Mouse (Mus musculus): ENCODE results near the gene Skint10. TPM values are rescaled to one million over a fixed set of nuclear protein-coding genes. Genes with fewer than 3 reads are reported as not detected.

Gene Skint10
- total RNA-seq (2021) = not detected

- intact Hi-C loops (cut with DNase I) = no loop called here
- no peak for DNase-seq
Observed at GRCm38 (mm10) chr4:112774766-112775165, at the start of gene Skint10. Gene Skint10, minus strand, starts transcription at chr4:112774866.

DNA sequence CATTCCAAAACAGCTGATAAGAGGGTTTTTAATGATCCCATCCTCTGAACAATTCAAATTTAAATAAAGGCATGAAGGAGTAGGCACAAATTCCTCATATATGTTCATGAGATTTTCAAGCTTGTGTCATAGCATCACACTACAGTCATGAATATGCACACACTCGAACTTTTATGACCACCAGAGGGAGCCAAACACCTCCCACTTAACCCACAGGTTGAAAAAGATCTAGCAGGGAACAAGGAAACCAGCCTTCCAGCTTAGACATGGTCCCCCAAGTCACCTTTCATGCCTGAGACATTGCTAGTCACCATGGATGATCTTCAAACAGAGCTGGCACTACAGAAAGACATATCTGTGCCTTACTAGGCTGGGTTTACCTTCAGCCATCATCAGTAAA lies 16.0 kb upstream of the Skint10 start:
- intact Hi-C loops (cut with DNase I) = no loop called here
- DNase-seq = no peak

Other genes with a start within 250 kb of the Skint10 start
- not detected for gene Skint2, start 217.7 kb downstream of the Skint10 start, total RNA-seq (2021)